22 mouse cellular contexts compared by ENCODE assay signal in the genomic region with DNA sequence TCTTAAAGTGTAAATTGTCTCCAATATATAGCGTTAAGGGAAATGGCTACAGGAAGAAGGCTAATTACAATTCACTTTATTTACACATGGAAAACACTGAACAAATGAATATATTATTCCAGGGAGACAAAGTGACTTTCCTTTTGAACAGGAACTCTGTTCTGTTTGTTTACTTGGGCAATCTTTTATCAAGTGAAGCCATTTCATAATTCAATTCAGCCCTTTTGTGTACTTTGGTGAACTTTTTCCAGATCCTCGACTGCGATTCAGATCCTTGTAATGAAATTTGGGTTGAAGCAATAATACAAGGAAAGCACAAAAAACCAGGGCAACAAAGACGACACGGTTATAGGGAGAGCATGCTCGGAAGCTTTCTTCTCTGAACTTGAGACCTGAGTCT.
DNase-seq lines count a peak whose midpoint lies in the region; ATAC-seq and TF ChIP-seq lines count a peak whose summit lies in the region.
"Had no signal": no experiment of that assay in that cellular context is flagged by ENCODE, and none has a peak within 500 bp of the region (broad histone marks: within the 10 kb centered on the region; RNA-seq: fewer than 3 reads in every experiment).

No protein-coding gene starts in this region.

- H3K9ac ChIP-seq in embryonic facial prominence, embryonic 11.5 days (replicated peaks; ENCODE audit: low read length), result no peak overlapping the region
- no peak overlapping the region for H3K9ac ChIP-seq in liver, adult 2 months (ENCODE audit: low read depth, low read length)
- H3K9ac ChIP-seq in midbrain, embryonic 11.5 days (ENCODE audit: low read length), result no peak overlapping the region
- H3K9ac ChIP-seq in midbrain, embryonic 16.5 days (ENCODE audit: low read depth, low read length), result no peak overlapping the region
- H3K9ac ChIP-seq in embryonic facial prominence, embryonic 14.5 days (ENCODE audit: low read depth, low read length), result no peak overlapping the region
- no peak overlapping the region for H3K9ac ChIP-seq in neural tube, embryonic 15.5 days (replicated peaks)

- H3K27ac ChIP-seq in embryonic facial prominence, embryonic 11.5 days (replicated peaks; ENCODE audit: low read depth, low read length), result no peak overlapping the region
- no peak overlapping the region for H3K27ac ChIP-seq in embryonic facial prominence, embryonic 10.5 days (replicated peaks)
- no peak overlapping the region for H3K27ac ChIP-seq in liver, adult 2 months (replicated peaks; ENCODE audit: insufficient read depth, low read depth, low read length)
- no peak overlapping the region for H3K27ac ChIP-seq in midbrain, embryonic 11.5 days (ENCODE audit: low read depth, low read length)
- no peak overlapping the region for H3K27ac ChIP-seq in midbrain, embryonic 16.5 days (ENCODE audit: low read length)
- no peak overlapping the region for H3K27ac ChIP-seq in embryonic facial prominence, embryonic 14.5 days (replicated peaks; ENCODE audit: low read depth, low read length)
- H3K27ac ChIP-seq in neural tube, embryonic 15.5 days (replicated peaks), result no peak overlapping the region

- H3K9me3 ChIP-seq in embryonic facial prominence, embryonic 11.5 days (replicated peaks; ENCODE audit: control insufficient read depth, low read length), result no peaks in the 10 kb centered on the region
- H3K9me3 ChIP-seq in embryonic facial prominence, embryonic 10.5 days, result no peaks in the 10 kb centered on the region
- H3K9me3 ChIP-seq in midbrain, embryonic 11.5 days (ENCODE audit: control insufficient read depth, low read length), result no peaks in the 10 kb centered on the region
- no peaks in the 10 kb centered on the region for H3K9me3 ChIP-seq in midbrain, embryonic 16.5 days (replicated peaks; ENCODE audit: control insufficient read depth, low read length, poor library complexity, severe bottlenecking)
- no peaks in the 10 kb centered on the region for H3K9me3 ChIP-seq in embryonic facial prominence, embryonic 14.5 days (ENCODE audit: control insufficient read depth, low read length)
- H3K9me3 ChIP-seq in neural tube, embryonic 15.5 days (replicated peaks), result no peaks in the 10 kb centered on the region
- H3K9me3 ChIP-seq: G1E had no signal

- H3K4me1 ChIP-seq in embryonic facial prominence, embryonic 11.5 days (ENCODE audit: control insufficient read depth, insufficient read depth, low read length), result no peaks in the 10 kb centered on the region
- H3K4me1 ChIP-seq in embryonic facial prominence, embryonic 10.5 days, result no peaks in the 10 kb centered on the region
- H3K4me1 ChIP-seq in liver, adult 2 months (ENCODE audit: control insufficient read depth, insufficient read depth, low read length), result peaks cover 1% of the 10 kb centered on the region; the same call in 1 of the 2 replicates
- no peaks in the 10 kb centered on the region for H3K4me1 ChIP-seq in midbrain, embryonic 11.5 days (ENCODE audit: control insufficient read depth, insufficient read depth, low read length)
- no peaks in the 10 kb centered on the region for H3K4me1 ChIP-seq in midbrain, embryonic 16.5 days (ENCODE audit: control insufficient read depth, insufficient read depth, low read length)
- no peaks in the 10 kb centered on the region for H3K4me1 ChIP-seq in embryonic facial prominence, embryonic 14.5 days (ENCODE audit: control insufficient read depth, insufficient read depth, low read length)
- no peaks in the 10 kb centered on the region for H3K4me1 ChIP-seq in neural tube, embryonic 15.5 days

- no peaks in the 10 kb centered on the region for H3K36me3 ChIP-seq in embryonic facial prominence, embryonic 11.5 days (replicated peaks; ENCODE audit: control insufficient read depth, insufficient read depth, low read depth, low read length)
- H3K36me3 ChIP-seq in embryonic facial prominence, embryonic 10.5 days (replicated peaks), result no peaks in the 10 kb centered on the region
- no peaks in the 10 kb centered on the region for H3K36me3 ChIP-seq in liver, adult 2 months (ENCODE audit: control insufficient read depth, insufficient read depth, low read length)
- H3K36me3 ChIP-seq in midbrain, embryonic 11.5 days (ENCODE audit: control insufficient read depth, insufficient read depth, low read length), result no peaks in the 10 kb centered on the region
- H3K36me3 ChIP-seq in midbrain, embryonic 16.5 days (ENCODE audit: control insufficient read depth, insufficient read depth, low read length), result no peaks in the 10 kb centered on the region
- no peaks in the 10 kb centered on the region for H3K36me3 ChIP-seq in embryonic facial prominence, embryonic 14.5 days (ENCODE audit: control insufficient read depth, insufficient read depth, low read length)
- H3K36me3 ChIP-seq in neural tube, embryonic 15.5 days, result no peaks in the 10 kb centered on the region
- H3K36me3 ChIP-seq: G1E had no signal

- WGBS in embryonic facial prominence, embryonic 11.5 days, result 63% methylated on average over 6 of the region's 6 CpGs
- 73% methylated on average over 6 of the region's 6 CpGs for WGBS in embryonic facial prominence, embryonic 10.5 days
- 27% methylated on average over 6 of the region's 6 CpGs for WGBS in liver, adult 2 months
- 73% methylated on average over 6 of the region's 6 CpGs for WGBS in midbrain, embryonic 11.5 days
- WGBS in midbrain, embryonic 16.5 days, result 53% methylated on average over 6 of the region's 6 CpGs
- 55% methylated on average over 6 of the region's 6 CpGs for WGBS in embryonic facial prominence, embryonic 14.5 days
- WGBS in neural tube, embryonic 15.5 days, result 77% methylated on average over 6 of the region's 6 CpGs

- TF ChIP-seq CTCF in liver, adult 2 months (IDR thresholded peaks at IDR 0.05; ENCODE audit: low read depth, low read length), result no peak

- H3K27me3 ChIP-seq in embryonic facial prominence, embryonic 11.5 days (ENCODE audit: control insufficient read depth, insufficient read depth, low read length), result no peaks in the 10 kb centered on the region
- H3K27me3 ChIP-seq in embryonic facial prominence, embryonic 10.5 days (replicated peaks; ENCODE audit: low read depth, poor library complexity, severe bottlenecking), result no peaks in the 10 kb centered on the region
- H3K27me3 ChIP-seq in liver, adult 2 months (ENCODE audit: control insufficient read depth, insufficient read depth, low read length), result no peaks in the 10 kb centered on the region
- H3K27me3 ChIP-seq in midbrain, embryonic 11.5 days (ENCODE audit: control insufficient read depth, insufficient read depth, low read length), result no peaks in the 10 kb centered on the region
- no peaks in the 10 kb centered on the region for H3K27me3 ChIP-seq in midbrain, embryonic 16.5 days (ENCODE audit: control insufficient read depth, insufficient read depth, low read depth, low read length)
- H3K27me3 ChIP-seq in embryonic facial prominence, embryonic 14.5 days (replicated peaks; ENCODE audit: control insufficient read depth, insufficient read depth, low read length), result no peaks in the 10 kb centered on the region
- H3K27me3 ChIP-seq in neural tube, embryonic 15.5 days (replicated peaks), result no peaks in the 10 kb centered on the region
- H3K27me3 ChIP-seq: CH12.LX had no signal

- no peaks in the 10 kb centered on the region for H3K79me2 ChIP-seq in liver, adult 2 months (ENCODE audit: control insufficient read depth, insufficient read depth, low read length)

- H3K4me2 ChIP-seq in embryonic facial prominence, embryonic 11.5 days (ENCODE audit: low read depth, low read length), result no peak overlapping the region
- no peak overlapping the region for H3K4me2 ChIP-seq in midbrain, embryonic 11.5 days
- H3K4me2 ChIP-seq in midbrain, embryonic 16.5 days (ENCODE audit: low read length), result no peak overlapping the region
- no peak overlapping the region for H3K4me2 ChIP-seq in embryonic facial prominence, embryonic 14.5 days (ENCODE audit: low read depth, low read length)
- H3K4me2 ChIP-seq in neural tube, embryonic 15.5 days, result no peak overlapping the region

- no peak for ATAC-seq in embryonic facial prominence, embryonic 11.5 days (replicated peaks; ENCODE audit: insufficient number of reproducible peaks, low FRiP score, low TSS enrichment, low read depth)
- ATAC-seq in midbrain, embryonic 11.5 days (ENCODE audit: low FRiP score), result no peak
- no peak for ATAC-seq in midbrain, embryonic 16.5 days
- ATAC-seq in embryonic facial prominence, embryonic 14.5 days (ENCODE audit: low read depth), result no peak
- no peak for ATAC-seq in neural tube, embryonic 15.5 days (ENCODE audit: low FRiP score)
- ATAC-seq: activated CD4-positive, CD25-positive, alpha-beta regulatory T cell, adult 4 months; CD4-positive, CD25-positive, alpha-beta regulatory T cell, adult 4 months; Patski had no signal

- DNase-seq in embryonic facial prominence, embryonic 11.5 days (ENCODE audit: low spot score), result peak; percentile 21
- DNase-seq in embryonic facial prominence, embryonic 10.5 days (ENCODE audit: low spot score), result no peak
- peak; percentile 82 for DNase-seq in liver, adult 2 months (ENCODE audit: extremely low read depth, low read depth, low spot score)
- no peak for DNase-seq in liver
- DNase-seq in midbrain, embryonic 11.5 days (ENCODE audit: low spot score, missing footprints), result peak; percentile 81
- peak; percentile 11 for DNase-seq in embryonic facial prominence, embryonic 14.5 days (ENCODE audit: low spot score)
- DNase-seq: adrenal gland, adult 2 months; adrenal gland, adult 8-10 months; adrenal gland, postnatal 10 days; adrenal gland, postnatal 14 days; adrenal gland, postnatal 25 days; adrenal gland, postnatal 36 days; B cell, adult 2 months; cerebellum, adult 11 months; cerebellum, adult 11-12 months had no signal

- no peak overlapping the region for H3K4me3 ChIP-seq in embryonic facial prominence, embryonic 11.5 days (ENCODE audit: low read depth, low read length)
- H3K4me3 ChIP-seq in embryonic facial prominence, embryonic 10.5 days, result no peak overlapping the region
- no peak overlapping the region for H3K4me3 ChIP-seq in liver, adult 2 months (ENCODE audit: insufficient read depth, low read depth, low read length)
- H3K4me3 ChIP-seq in midbrain, embryonic 11.5 days (ENCODE audit: low read depth, low read length), result no peak overlapping the region
- H3K4me3 ChIP-seq in midbrain, embryonic 16.5 days (ENCODE audit: low read depth, low read length), result no peak overlapping the region
- H3K4me3 ChIP-seq in embryonic facial prominence, embryonic 14.5 days (ENCODE audit: low read depth, low read length), result no peak overlapping the region
- H3K4me3 ChIP-seq in neural tube, embryonic 15.5 days (replicated peaks), result no peak overlapping the region

- TF ChIP-seq POLR2A in liver, adult 2 months (IDR thresholded peaks at IDR 0.05; ENCODE audit: extremely low read depth, insufficient read depth, low read length), result no peak

Comparison
In these comparisons a context has a peak if more than half of its experiments do, and no peak if none do; other contexts are left out.
1. DNase-seq: peak in embryonic facial prominence, embryonic 11.5 days (single experiment), liver, adult 2 months (single experiment), midbrain, embryonic 11.5 days (single experiment) and embryonic facial prominence, embryonic 14.5 days (single experiment); none in embryonic facial prominence, embryonic 10.5 days (single experiment) and liver (single experiment).